19 mouse cellular contexts compared by ENCODE assay signal in the genomic region with DNA sequence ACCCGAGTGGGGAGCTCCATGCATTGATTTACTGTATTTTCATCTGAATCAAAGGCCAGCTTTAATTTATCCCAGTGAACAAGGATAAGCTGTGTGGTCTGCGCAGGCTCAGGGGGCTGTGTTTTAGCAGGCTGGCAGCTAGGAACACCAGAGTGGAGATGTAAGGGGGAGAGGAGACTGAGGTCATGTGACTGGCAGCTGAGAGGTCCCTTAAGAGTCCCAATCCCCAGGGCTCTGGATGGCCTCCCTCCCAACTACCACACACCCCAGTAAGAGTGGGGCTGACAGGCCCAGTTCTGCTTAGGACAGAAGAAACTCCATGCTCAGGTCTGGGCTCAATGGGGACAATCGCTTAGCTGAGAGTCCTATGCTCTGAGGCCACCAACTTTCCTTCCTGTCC. TPM values are rescaled to one million over a fixed set of nuclear protein-coding genes. Genes with fewer than 3 reads are reported as not detected.
A peak's percentile ranks its signal among the peaks of the same experiment; 100 is the strongest.
DNase-seq lines count a peak whose midpoint lies in the region; ATAC-seq and TF ChIP-seq lines count a peak whose summit lies in the region.
"Had no signal": no experiment of that assay in that cellular context is flagged by ENCODE, and none has a peak within 500 bp of the region (broad histone marks: within the 10 kb centered on the region; RNA-seq: fewer than 3 reads in every experiment).

No protein-coding gene starts in this region.

- no peak for ATAC-seq in heart, embryonic 13.5 days (ENCODE audit: extremely low read depth, insufficient number of reproducible peaks, low FRiP score, low TSS enrichment)
- no peak for ATAC-seq in midbrain, embryonic 11.5 days (ENCODE audit: low FRiP score)
- peak; percentile 1; the same call in 1 of the 2 replicates for ATAC-seq in G1E (ENCODE audit: extremely low read depth, insufficient number of reproducible peaks, low FRiP score, poor library complexity, severe bottlenecking)
- ATAC-seq: CD4-positive, CD25-positive, alpha-beta regulatory T cell, adult 4 months; forebrain, embryonic 16.5 days; hindbrain, embryonic 16.5 days had no signal

- no peak for TF ChIP-seq CTCF in G1E (IDR thresholded peaks at IDR 0.05; ENCODE audit: low read depth, low read length)

- no peaks in the 10 kb centered on the region; the same call in 1 of the 2 replicates for H3K27me3 ChIP-seq in heart, embryonic 13.5 days (replicated peaks)
- H3K27me3 ChIP-seq in midbrain, embryonic 11.5 days (ENCODE audit: control insufficient read depth, insufficient read depth, low read length), result no peaks in the 10 kb centered on the region
- H3K27me3 ChIP-seq in midbrain, embryonic 10.5 days (ENCODE audit: low read depth, poor library complexity, severe bottlenecking), result no peaks in the 10 kb centered on the region
- no peaks in the 10 kb centered on the region for H3K27me3 ChIP-seq in G1E (ENCODE audit: insufficient read depth, low read length)
- H3K27me3 ChIP-seq: embryonic facial prominence, embryonic 12.5 days; forebrain, embryonic 12.5 days; hindbrain, embryonic 12.5 days had no signal

- no peak overlapping the region for H3K4me2 ChIP-seq in heart, embryonic 13.5 days
- H3K4me2 ChIP-seq in midbrain, embryonic 11.5 days, result no peak overlapping the region
- H3K4me2 ChIP-seq: embryonic facial prominence, embryonic 12.5 days; forebrain, embryonic 12.5 days; hindbrain, embryonic 12.5 days had no signal

- peaks cover 39% of the 10 kb centered on the region for H3K4me1 ChIP-seq in heart, embryonic 13.5 days
- no peaks in the 10 kb centered on the region for H3K4me1 ChIP-seq in midbrain, embryonic 11.5 days (ENCODE audit: control insufficient read depth, insufficient read depth, low read length)
- no peaks in the 10 kb centered on the region for H3K4me1 ChIP-seq in midbrain, embryonic 10.5 days
- H3K4me1 ChIP-seq in G1E (ENCODE audit: insufficient read depth, low read depth, low read length), result peaks cover 9% of the 10 kb centered on the region
- H3K4me1 ChIP-seq: forebrain, embryonic 12.5 days; hindbrain, embryonic 12.5 days had no signal

- H3K36me3 ChIP-seq in heart, embryonic 13.5 days, result peaks cover 47% of the 10 kb centered on the region
- H3K36me3 ChIP-seq in midbrain, embryonic 11.5 days (ENCODE audit: control insufficient read depth, insufficient read depth, low read length), result peaks cover 20% of the 10 kb centered on the region
- H3K36me3 ChIP-seq in midbrain, embryonic 10.5 days, result peaks cover 53% of the 10 kb centered on the region
- peaks cover 64% of the 10 kb centered on the region for H3K36me3 ChIP-seq in G1E (replicated peaks)

- intact Hi-C loops in heart, postnatal 36 days (cut with DNase I), result no loop called here

- H3K4me3 ChIP-seq in heart, embryonic 13.5 days, result no peak overlapping the region
- no peak overlapping the region for H3K4me3 ChIP-seq in midbrain, embryonic 11.5 days (ENCODE audit: low read depth, low read length)
- H3K4me3 ChIP-seq in midbrain, embryonic 10.5 days, result no peak overlapping the region
- no peak overlapping the region for H3K4me3 ChIP-seq in G1E (ENCODE audit: low read depth, low read length)
- H3K4me3 ChIP-seq: embryonic facial prominence, embryonic 12.5 days; forebrain, embryonic 12.5 days; hindbrain, embryonic 12.5 days had no signal

- H3K9ac ChIP-seq in heart, embryonic 13.5 days, result no peak overlapping the region
- H3K9ac ChIP-seq in midbrain, embryonic 11.5 days (ENCODE audit: low read length), result no peak overlapping the region
- H3K9ac ChIP-seq: embryonic facial prominence, embryonic 12.5 days; forebrain, embryonic 12.5 days; hindbrain, embryonic 12.5 days had no signal

- H3K9me3 ChIP-seq in heart, embryonic 13.5 days, result no peaks in the 10 kb centered on the region
- no peaks in the 10 kb centered on the region for H3K9me3 ChIP-seq in midbrain, embryonic 11.5 days (ENCODE audit: control insufficient read depth, low read length)
- no peaks in the 10 kb centered on the region for H3K9me3 ChIP-seq in midbrain, embryonic 10.5 days (replicated peaks)
- H3K9me3 ChIP-seq in G1E (replicated peaks), result peaks cover 5% of the 10 kb centered on the region
- H3K9me3 ChIP-seq: embryonic facial prominence, embryonic 12.5 days; forebrain, embryonic 12.5 days; hindbrain, embryonic 12.5 days had no signal

- DNase-seq in heart, postnatal 36 days, result no peak
- peak; percentile 71 for DNase-seq in midbrain, embryonic 11.5 days (ENCODE audit: low spot score, missing footprints)
- no peak for DNase-seq in midbrain, embryonic 10.5 days (ENCODE audit: low spot score)
- DNase-seq in G1E (ENCODE audit: low spot score), result no peak
- no peak for DNase-seq in right cerebral cortex, adult 18-20 months
- DNase-seq: adrenal gland, adult 8-10 months; adrenal gland, postnatal 36 days; cerebellum, adult 2 months; cerebellum, postnatal 10 days; embryo, embryonic 11 days; gastrocnemius, postnatal 10 days; kidney, adult 11 months had no signal

- WGBS in heart, embryonic 13.5 days, result 77% methylated on average over 3 of the region's 3 CpGs
- WGBS in midbrain, embryonic 11.5 days, result 92% methylated on average over 3 of the region's 3 CpGs
- 78% methylated on average over 3 of the region's 3 CpGs for WGBS in midbrain, embryonic 10.5 days

- H3K27ac ChIP-seq in heart, embryonic 13.5 days (replicated peaks), result peak overlapping the region; percentile 5; the same call in 1 of the 2 replicates
- H3K27ac ChIP-seq in midbrain, embryonic 11.5 days (ENCODE audit: low read depth, low read length), result no peak overlapping the region
- no peak overlapping the region for H3K27ac ChIP-seq in midbrain, embryonic 10.5 days (replicated peaks)
- H3K27ac ChIP-seq: embryonic facial prominence, embryonic 12.5 days; forebrain, embryonic 12.5 days; hindbrain, embryonic 12.5 days had no signal

RNA-seq across cellular contexts. Expression of gene Fam207a, which starts 29.8 kb away (rescaled TPM):
- polyA plus RNA-seq in heart, embryonic 13.5 days (2015; fragmentation: Nextera tagmentation; extraction: Ambion mirVana), result 23.9 and 24.0 TPM in 2 replicates
- 10 to 100 TPM in 1 of 2 experiments, 1 to 10 TPM in 1; 9.8 to 10.5 TPM for total RNA-seq in heart, postnatal 36 days (2021)
- polyA plus RNA-seq in midbrain, embryonic 11.5 days (2014; fragmentation: Nextera tagmentation; extraction: Ambion mirVana), result 38.7 and 42.2 TPM in 2 replicates
- polyA plus RNA-seq in midbrain, embryonic 10.5 days (2016; fragmentation: Nextera tagmentation; extraction: Ambion mirVana), result 42.3 and 45.2 TPM in 2 replicates
- total RNA-seq in G1E (2014; fragmentation: Nextera tagmentation) (13.0 and 14.5 TPM in 2 replicates), G1E (2017) (31.1 and 39.4 TPM in 2 replicates)
- 122 and 191 TPM in 2 replicates for polyA plus RNA-seq in G1E (2012)

RNA-seq across cellular contexts. Expression of gene Itgb2, which starts 44.3 kb away (rescaled TPM):
- polyA plus RNA-seq in heart, embryonic 13.5 days (2015; fragmentation: Nextera tagmentation; extraction: Ambion mirVana), result 1.5 and 1.6 TPM in 2 replicates
- 1 to 10 TPM; 7.1 to 9.2 TPM for total RNA-seq in heart, postnatal 36 days (2021)
- polyA plus RNA-seq in midbrain, embryonic 11.5 days (2014; fragmentation: Nextera tagmentation; extraction: Ambion mirVana), result 0.57 and 0.59 TPM in 2 replicates
- 0.84 and 1.2 TPM in 2 replicates for polyA plus RNA-seq in midbrain, embryonic 10.5 days (2016; fragmentation: Nextera tagmentation; extraction: Ambion mirVana)
- 39.6 and 51.8 TPM in 2 replicates for total RNA-seq in G1E (2014; fragmentation: Nextera tagmentation)
- total RNA-seq in G1E (2017), result 49.1 and 49.2 TPM in 2 replicates
- 8.5 and 20.0 TPM in 2 replicates for polyA plus RNA-seq in G1E (2012)
